Mouse (Mus musculus): ENCODE measurements around the gene Dock9. TPM values are rescaled to one million over a fixed set of nuclear protein-coding genes. Genes with fewer than 3 reads are reported as not detected.

Dock9 gene
- total RNA-seq, 1 experiment from 2014 or later: 16.8 TPM

DNA sequence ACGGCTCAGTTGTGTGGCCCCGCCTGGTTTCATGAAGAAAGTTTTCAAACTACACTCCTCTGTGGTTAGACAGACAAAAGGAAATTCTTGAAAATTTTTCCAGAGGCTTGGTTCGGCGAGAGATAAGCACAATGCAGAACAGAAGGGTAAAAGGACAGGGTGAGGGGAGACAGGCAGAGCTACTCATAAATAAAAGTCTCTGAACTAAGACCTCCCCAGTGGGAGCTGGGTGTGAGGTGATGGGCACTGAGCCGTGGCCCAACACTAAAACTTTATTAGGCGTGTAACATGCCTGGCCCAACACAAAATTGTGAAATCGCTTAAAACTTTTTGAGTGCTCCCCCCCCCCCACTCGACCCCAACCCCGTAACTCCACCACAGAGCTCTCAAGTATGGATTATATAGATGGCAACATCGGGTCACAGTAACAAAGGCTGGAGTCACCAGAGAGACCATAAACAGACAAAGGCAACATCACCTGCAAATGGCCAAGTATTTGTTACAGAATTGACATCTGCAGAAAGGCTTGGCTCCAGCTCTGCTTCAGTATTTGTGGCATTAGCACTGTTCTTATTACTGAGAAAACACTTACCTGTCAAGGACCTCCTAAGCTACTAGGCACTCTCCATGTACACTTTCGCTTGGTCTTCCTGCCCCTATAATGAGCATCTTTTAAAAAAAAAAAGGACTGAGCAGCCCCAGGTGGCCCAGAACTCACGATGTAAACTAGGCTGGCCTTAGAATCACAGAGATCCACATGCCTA, 138.4 kb downstream of the Dock9 start:
- ATAC-seq (replicated peaks in 1 of 2; ENCODE audit: insufficient read depth in 1 of 2, low FRiP score in 2 of 2, low TSS enrichment in 1 of 2, low read depth in 1 of 2, poor library complexity in 2 of 2, severe bottlenecking in 2 of 2): no peak

DNA sequence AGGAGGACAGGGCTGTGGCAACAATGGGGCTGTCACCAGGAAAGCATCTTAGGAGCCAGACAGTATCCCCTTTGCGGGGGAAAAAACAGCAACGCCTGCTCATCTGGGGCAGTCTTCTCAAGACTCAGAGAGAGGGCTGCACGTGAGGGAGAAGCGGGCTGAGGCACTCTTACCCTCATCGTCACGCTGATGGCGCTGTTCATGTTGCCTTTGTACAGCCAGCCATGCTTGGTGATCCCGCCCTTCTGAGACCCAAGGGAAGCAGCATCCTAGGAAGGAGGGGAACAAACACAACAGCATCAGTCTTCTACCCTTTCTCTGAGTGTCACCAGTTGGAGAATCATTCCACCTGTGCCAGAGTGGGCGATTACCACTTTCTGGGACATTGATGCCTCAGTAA, 139.1 kb downstream of the Dock9 start:
- no peak for ATAC-seq (replicated peaks in 1 of 2; ENCODE audit: insufficient read depth in 1 of 2, low FRiP score in 2 of 2, low TSS enrichment in 1 of 2, low read depth in 1 of 2, poor library complexity in 2 of 2, severe bottlenecking in 2 of 2)

DNA sequence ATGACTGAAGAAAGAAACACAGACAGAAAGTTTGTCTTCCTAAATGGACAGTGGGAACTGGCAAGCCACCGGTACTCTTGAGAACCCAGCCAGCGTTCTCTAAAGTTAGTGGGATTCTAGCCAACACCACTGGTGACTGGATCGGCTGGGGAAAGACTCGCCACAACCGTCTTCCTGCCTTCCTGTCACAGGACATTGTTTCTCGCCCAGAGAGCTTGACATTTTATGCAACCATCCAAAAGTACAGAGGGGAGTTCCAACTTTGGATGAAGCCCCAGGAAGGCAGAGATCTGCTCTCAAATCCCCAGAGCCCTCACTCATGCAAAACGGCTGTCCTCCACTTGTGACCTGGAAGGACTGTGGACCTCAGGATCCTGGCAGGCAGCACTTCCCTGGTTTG, 140.0 kb downstream of the Dock9 start:
- ATAC-seq (replicated peaks in 1 of 2; ENCODE audit: insufficient read depth in 1 of 2, low FRiP score in 2 of 2, low TSS enrichment in 1 of 2, low read depth in 1 of 2, poor library complexity in 2 of 2, severe bottlenecking in 2 of 2): 0 out of 4 replicates have a peak, but pooled peaks of 1 of the 2 experiments have one; percentile 24

DNA sequence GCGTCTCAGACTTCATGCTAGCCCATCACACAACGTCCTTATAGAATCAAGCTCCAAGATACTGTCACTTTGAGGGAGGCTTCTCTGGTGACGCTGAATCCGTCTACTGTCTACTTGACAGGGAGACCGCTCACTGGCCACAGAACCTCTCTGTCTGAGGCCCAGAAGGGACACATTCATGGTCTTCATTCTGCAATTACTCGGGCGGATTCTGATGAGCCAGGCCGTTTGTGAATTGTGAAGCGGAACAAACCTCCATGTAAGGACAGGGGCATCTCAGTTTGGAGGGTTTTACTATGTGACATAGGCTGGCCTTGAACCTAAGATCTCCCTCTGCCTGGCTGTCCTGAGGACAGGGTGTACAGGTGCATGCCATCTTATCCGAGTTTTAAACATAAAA, 140.7 kb downstream of the Dock9 start:
- no peak for ATAC-seq (replicated peaks in 1 of 2; ENCODE audit: insufficient read depth in 1 of 2, low FRiP score in 2 of 2, low TSS enrichment in 1 of 2, low read depth in 1 of 2, poor library complexity in 2 of 2, severe bottlenecking in 2 of 2)

DNA sequence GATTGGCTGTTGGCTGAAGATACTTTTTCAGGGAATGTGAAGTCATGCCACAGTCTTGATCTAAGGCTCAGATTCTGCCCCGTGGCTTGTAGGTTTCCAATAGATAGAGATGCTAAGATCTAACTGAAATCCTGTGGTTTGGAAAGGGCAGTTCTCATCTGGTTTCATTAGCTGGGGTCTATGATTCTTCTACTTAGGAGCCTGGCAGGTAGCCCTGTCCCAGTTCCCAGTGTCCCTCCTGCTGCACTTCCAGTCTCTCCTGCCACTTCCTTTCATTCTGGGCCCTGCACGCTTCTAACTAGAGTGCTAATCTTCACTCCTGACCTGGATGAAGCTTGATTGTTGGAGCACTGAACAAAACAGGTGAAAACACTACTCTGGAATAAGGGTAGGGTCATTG, 142.7 kb downstream of the Dock9 start:
- ATAC-seq (replicated peaks in 1 of 2; ENCODE audit: insufficient read depth in 1 of 2, low FRiP score in 2 of 2, low TSS enrichment in 1 of 2, low read depth in 1 of 2, poor library complexity in 2 of 2, severe bottlenecking in 2 of 2): no peak

DNA sequence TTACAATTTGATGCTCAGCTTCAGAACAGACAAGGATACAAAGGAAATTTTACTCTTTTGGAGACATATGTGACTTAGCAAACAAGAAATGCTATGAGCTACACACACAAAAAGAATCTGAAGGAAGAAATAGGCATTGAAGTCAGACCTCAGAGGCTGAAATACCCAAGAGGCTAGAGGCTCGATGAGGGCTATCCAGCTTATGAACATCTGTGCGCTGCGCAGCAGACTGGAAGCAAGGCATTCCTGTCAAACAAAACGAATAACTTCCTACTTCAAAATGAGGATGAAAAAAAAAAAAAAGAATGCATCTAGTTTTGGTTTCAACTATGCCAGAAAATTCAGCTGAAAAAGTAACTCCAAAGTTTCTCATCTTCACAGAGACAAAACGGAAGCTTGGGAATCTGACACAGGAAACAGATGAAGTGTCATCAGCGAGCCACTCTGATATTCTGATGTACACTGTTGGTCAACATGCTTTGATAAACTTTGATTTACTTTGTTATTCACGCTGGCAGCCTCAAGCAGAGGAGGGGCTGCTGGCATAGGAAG, 143.1 kb downstream of the Dock9 start:
- ATAC-seq (replicated peaks in 1 of 2; ENCODE audit: insufficient read depth in 1 of 2, low FRiP score in 2 of 2, low TSS enrichment in 1 of 2, low read depth in 1 of 2, poor library complexity in 2 of 2, severe bottlenecking in 2 of 2): no peak

DNA sequence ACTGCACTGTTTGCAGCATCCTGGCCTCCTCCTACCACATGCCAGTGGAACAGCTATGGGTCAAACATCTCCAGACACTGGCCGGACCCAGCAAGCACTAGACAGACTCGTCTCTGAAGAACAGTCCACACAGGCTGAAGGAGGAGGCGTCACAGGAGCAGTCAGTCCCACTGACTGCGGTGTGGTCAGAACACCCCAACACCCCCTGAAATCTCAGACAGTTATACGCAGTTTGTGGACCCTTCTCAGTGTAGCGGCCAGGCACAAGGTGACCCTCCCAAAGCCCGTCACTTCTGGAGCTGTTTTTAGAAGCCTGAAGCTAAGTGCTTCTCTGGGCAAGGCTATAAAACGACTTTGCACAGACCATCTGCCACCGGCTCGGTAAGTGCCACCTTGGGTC, 143.9 kb downstream of the Dock9 start:
- ATAC-seq (replicated peaks in 1 of 2; ENCODE audit: insufficient read depth in 1 of 2, low FRiP score in 2 of 2, low TSS enrichment in 1 of 2, low read depth in 1 of 2, poor library complexity in 2 of 2, severe bottlenecking in 2 of 2): no peak

DNA sequence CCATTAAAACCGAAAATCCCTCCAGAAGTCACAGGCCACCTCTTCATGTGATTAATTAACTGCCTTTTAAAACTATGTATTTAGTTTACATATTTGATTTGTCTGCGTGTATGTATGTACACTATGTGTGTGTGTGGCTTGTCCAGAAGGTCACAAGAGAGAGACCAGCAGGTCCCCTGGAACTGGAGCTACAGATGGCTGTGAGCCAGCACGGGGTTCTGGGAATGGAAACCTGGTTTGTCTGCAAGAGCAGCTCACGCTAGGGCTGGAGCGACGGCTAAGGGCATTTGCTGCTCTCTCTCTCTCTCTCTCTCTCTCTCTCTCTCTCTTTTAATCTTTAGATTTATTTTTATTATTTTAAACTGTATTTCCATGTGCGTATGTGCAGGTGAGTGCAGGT, 144.4 kb downstream of the Dock9 start:
- no peak for ATAC-seq (replicated peaks in 1 of 2; ENCODE audit: insufficient read depth in 1 of 2, low FRiP score in 2 of 2, low TSS enrichment in 1 of 2, low read depth in 1 of 2, poor library complexity in 2 of 2, severe bottlenecking in 2 of 2)

DNA sequence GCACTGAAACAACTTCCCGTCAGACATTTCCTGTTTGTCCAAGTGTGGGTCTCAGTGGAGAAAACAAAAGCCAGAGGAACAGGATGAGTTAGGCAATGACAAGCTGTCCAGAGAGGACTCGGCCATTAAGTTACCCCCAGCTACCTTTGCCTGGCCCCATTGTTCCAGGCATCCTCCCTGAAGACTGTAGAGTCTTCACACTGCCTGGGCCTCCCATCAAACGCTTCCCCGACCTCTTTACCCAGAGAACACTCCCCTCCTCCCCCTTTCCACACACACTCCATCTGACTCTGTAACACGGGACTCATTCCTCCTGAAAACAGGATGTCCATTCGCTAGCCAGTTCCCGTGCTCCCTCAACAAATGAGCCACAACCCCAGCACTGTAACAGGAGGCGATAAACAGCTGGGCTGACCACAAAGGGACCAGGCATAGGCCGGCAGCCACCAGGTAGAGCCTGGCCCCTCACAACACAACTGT, 149.0 kb downstream of the Dock9 start:
- ATAC-seq (replicated peaks in 1 of 2; ENCODE audit: insufficient read depth in 1 of 2, low FRiP score in 2 of 2, low TSS enrichment in 1 of 2, low read depth in 1 of 2, poor library complexity in 2 of 2, severe bottlenecking in 2 of 2): peak in 1 of 2 experiments; percentile 30; a peak in 1 of 4 replicates

DNA sequence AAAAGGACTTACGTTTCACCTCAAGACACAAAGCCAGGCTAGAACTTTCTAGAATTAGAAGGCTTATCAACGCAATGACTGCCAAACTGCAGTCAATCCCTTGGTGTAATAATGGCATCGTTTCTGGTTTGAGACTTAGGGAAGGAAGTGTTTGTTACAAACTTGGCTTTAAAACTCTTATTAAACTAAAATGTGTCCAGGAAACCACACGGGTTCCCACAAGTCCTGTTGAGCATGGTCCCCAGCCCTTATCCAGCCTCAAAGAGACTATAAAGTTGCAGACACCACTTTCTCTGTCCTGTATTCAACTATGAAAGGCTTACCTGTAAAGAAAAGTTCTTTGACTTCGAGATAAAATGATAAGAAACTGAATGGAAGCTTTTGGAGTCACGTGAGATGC, 149.9 kb downstream of the Dock9 start:
- ATAC-seq (replicated peaks in 1 of 2; ENCODE audit: insufficient read depth in 1 of 2, low FRiP score in 2 of 2, low TSS enrichment in 1 of 2, low read depth in 1 of 2, poor library complexity in 2 of 2, severe bottlenecking in 2 of 2): peak; percentile 46 to 52

DNA sequence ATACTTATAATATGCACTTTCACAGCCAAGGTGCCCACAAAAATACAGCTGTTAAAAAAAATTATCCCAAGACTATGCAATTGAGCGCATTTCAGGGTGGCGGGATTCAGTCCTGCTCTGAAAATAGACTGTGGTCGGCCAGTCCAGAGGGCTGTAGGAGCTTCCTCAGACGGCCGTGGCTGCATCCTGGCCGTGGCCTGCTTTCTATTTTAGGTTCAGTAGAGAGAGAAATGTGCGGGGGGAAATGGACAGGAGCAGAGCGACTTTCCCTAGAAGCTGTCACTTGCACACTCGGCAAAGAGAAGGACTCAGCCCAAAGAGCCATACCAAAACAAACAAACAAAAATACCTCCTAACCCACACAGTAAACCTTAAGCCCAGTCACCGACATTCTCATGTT, 151.0 kb downstream of the Dock9 start:
- peak in 1 of 2 experiments; percentile 44; a peak in 2 of 4 replicates for ATAC-seq (replicated peaks in 1 of 2; ENCODE audit: insufficient read depth in 1 of 2, low FRiP score in 2 of 2, low TSS enrichment in 1 of 2, low read depth in 1 of 2, poor library complexity in 2 of 2, severe bottlenecking in 2 of 2)

DNA sequence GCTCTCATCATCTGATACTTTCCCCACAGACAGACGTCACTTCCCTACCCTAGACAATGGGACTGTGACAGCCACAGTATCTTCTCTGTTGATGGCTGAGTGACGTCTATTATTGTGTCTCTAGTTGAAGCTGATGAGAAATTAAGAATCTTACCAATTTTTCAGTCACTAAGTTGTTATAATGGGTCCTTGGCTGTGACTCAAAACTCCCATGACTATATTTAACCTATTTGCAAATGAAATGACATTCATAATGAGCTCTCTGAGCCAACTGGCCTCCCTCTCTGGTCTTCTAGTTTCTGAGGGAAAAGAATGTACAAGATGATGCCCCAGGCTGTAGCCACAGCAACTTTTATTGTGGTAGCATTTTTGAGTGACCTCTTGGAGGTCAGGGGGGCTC, 153.3 kb downstream of the Dock9 start:
- no peak for ATAC-seq (replicated peaks in 1 of 2; ENCODE audit: insufficient read depth in 1 of 2, low FRiP score in 2 of 2, low TSS enrichment in 1 of 2, low read depth in 1 of 2, poor library complexity in 2 of 2, severe bottlenecking in 2 of 2)

DNA sequence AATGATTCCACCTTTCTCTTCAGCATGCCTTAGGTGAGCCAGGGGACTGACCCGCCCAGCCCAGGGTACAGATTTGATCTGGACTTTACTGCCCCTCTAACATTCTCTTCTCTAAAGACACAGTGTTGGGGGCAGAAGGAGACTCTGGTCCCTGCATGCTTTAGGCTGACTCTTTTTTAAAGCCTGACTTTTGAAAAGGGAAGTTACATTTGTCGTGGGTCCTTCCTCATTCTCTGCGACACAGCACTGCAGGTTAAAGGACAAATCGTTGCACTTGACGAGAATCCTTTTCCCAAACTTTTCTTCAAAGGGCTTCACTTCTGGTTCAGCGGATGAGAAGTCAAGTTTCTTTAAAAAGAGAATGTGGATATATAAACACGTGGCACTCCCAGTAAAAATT, 156.4 kb downstream of the Dock9 start:
- peak; percentile 59 to 73; a peak in 2 of 4 replicates for ATAC-seq (replicated peaks in 1 of 2; ENCODE audit: insufficient read depth in 1 of 2, low FRiP score in 2 of 2, low TSS enrichment in 1 of 2, low read depth in 1 of 2, poor library complexity in 2 of 2, severe bottlenecking in 2 of 2)

DNA sequence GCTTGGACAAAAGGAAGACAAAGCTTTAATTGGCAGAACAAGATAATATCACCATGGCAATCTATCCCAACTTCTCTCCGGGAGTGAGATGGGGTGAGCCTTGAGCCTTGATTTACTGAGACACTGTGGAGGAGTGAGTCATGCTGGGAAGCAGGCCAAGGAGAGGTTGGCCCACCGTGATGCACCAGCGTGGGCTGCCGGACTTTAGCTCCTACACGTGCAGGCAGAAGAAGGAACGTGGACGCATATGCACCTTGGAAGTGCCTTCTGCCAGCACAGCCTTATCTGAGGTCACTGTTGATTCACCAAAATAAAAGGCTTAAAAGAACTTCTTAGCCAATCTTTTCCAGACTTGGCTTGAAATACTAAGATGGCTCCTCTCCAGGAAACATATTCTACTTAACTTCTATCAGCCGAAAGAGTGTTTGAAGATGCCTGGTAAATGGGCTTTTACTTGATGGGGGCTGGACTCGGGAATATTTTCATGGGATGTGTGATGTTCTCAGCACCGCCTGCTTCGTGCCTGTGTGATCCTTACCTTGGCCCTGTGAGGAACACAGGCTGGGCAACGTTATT, 160.6 kb downstream of the Dock9 start:
- no peak for ATAC-seq (replicated peaks in 1 of 2; ENCODE audit: insufficient read depth in 1 of 2, low FRiP score in 2 of 2, low TSS enrichment in 1 of 2, low read depth in 1 of 2, poor library complexity in 2 of 2, severe bottlenecking in 2 of 2)

DNA sequence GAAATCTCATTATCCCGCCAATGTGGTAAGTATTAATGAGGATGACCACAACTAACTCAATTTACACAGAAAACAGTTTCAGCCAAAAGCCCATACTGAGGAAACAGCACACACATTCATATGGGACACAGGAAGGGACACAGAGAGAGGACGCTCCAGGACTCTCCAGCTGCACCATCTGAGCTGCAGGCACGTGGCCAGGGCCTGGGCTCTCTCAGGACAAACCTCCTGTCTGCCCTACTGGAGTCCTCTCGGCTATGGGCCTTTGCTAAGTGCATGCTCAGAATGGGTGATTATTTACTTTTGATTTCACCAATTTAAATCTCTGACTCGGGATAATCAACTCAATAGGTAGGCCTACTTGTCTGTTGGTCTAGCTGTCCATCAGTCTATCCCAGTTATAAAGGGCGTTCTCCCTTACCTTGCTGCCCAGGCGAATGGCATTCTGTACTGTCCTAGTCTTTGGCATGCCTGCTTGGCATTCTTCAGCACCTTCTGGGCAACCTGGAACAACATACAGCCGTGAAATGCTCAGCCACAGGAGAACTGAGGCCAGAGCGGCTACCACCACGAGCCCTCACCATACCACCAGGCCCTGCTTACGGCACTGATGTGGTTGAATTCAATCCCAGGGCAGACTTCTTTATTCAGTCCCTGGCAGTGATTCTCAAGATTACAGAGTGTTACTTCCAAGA, 162.8 kb downstream of the Dock9 start:
- ATAC-seq (replicated peaks in 1 of 2; ENCODE audit: insufficient read depth in 1 of 2, low FRiP score in 2 of 2, low TSS enrichment in 1 of 2, low read depth in 1 of 2, poor library complexity in 2 of 2, severe bottlenecking in 2 of 2): no peak

DNA sequence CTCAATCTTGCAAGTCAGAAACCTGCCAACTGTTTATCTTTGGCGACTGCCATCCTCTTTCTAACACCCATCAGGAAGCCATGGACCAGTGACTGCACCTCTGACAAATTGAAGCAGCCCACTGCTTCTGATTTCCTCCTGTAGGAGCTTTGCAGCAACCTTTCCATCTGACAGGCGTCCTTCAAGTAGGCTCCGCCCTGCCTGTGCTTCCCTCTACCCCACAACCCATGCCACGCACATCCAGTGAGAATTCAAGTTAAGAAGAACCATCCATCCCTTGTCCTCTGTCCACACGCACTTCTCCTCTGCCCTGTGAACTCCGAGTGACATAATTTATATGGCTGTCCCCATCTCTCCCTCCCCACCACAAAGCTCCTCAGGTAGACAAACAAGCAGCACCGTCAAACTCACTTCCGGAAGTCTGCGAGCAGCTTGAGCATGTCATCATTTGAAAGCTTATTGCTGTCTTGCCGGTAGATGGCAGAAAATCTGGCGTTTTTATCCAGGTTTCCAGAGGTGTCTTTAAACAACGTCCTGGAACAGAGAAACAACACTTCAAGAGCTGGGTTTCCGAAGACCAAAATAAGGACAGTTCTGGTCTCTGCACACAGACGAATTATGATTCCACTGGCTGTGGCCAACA, 163.4 kb downstream of the Dock9 start:
- ATAC-seq (replicated peaks in 1 of 2; ENCODE audit: insufficient read depth in 1 of 2, low FRiP score in 2 of 2, low TSS enrichment in 1 of 2, low read depth in 1 of 2, poor library complexity in 2 of 2, severe bottlenecking in 2 of 2): no peak

DNA sequence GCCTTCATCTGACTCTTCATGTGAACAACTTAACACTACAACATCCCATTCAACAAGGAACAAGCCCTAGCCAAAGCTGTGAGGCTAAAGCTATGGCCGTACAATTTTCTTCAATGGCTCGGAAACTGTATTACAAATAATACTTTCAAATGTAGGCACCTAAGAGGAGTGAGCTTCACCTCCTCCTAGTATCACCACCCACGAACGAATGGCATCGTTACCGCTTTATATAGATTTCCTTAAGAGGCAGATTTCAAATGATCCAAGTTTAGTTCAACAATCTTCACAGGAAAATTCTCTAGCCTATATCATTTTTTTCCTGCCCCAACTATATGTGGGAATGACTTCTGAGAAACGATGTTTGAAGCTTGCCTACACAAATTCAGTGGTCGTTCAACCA, 165.7 kb downstream of the Dock9 start:
- no peak for ATAC-seq (replicated peaks in 1 of 2; ENCODE audit: insufficient read depth in 1 of 2, low FRiP score in 2 of 2, low TSS enrichment in 1 of 2, low read depth in 1 of 2, poor library complexity in 2 of 2, severe bottlenecking in 2 of 2)

DNA sequence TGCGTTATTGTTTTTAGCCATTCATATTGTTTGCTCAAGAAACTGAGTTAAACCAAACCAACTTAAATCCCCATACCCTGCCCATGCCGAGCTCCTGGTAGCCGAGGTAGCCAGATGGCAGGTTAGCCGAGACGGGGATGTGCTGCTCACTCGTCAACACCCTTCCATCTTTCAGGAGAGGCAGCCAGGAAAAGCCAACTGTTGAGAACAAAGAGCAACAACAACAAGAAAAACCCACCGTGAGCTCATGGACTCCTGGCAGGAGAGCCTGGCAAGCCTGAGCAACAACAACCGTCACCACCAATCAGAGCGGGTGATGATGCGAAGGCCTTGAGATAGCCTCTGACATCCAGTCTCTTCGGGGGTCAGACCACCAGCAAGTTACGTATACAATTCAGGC, 170.9 kb downstream of the Dock9 start:
- ATAC-seq (replicated peaks in 1 of 2; ENCODE audit: insufficient read depth in 1 of 2, low FRiP score in 2 of 2, low TSS enrichment in 1 of 2, low read depth in 1 of 2, poor library complexity in 2 of 2, severe bottlenecking in 2 of 2): no peak
